Mouse (Mus musculus): ENCODE measurements around the gene Dcbld2. TPM values are rescaled to one million over a fixed set of nuclear protein-coding genes. Genes with fewer than 3 reads are reported as not detected.
"Not testable (repeated sequence)": the region's sequence is repeated elsewhere in the genome, so short reads cannot be mapped to it uniquely, and the experiment has no call there.

The Dcbld2 gene
- total and polyA plus RNA-seq, 2 experiments from 2014 or later: 3.0 to 24.7 TPM

GRCm38 (mm10) chr16:58450648-58451047 lies 42.4 kb downstream of the Dcbld2 start:
- no peak for TF ChIP-seq CTCF (IDR thresholded peaks at IDR 0.05; ENCODE audit: low read depth)
- Histone ChIP-seq H3K9ac (no peak overlapping the region), H3K36me3 (ENCODE audit: insufficient read depth) (peaks cover 18% of the 10 kb centered on the region), H3K27ac (ENCODE audit: low read depth, low read length) (no peak overlapping the region), H3K4me3 (ENCODE audit: low read depth, low read length) (no peak overlapping the region), H3K4me2 (ENCODE audit: low read depth) (no peak overlapping the region), H3K27me3 (ENCODE audit: insufficient read depth, low read length) (no peaks in the 10 kb centered on the region), H3K9me3 (ENCODE audit: low read length) (no peaks in the 10 kb centered on the region), H3K4me1 (ENCODE audit: insufficient read depth) (no peaks in the 10 kb centered on the region)
- DNase-seq (no peak), ATAC-seq (no peak)
- 75% methylated on average over 6 of the region's 6 CpGs for WGBS

- no peaks in the 10 kb centered on the region for H3K9me3 ChIP-seq (ENCODE audit: low read length)
- no peak overlapping the region for H3K27ac ChIP-seq (ENCODE audit: low read depth, low read length)
- TF ChIP-seq CTCF (IDR thresholded peaks at IDR 0.05; ENCODE audit: low read depth): peak; percentile 13; the same call in 1 of the 2 replicates
- H3K4me1 ChIP-seq (ENCODE audit: insufficient read depth): no peaks in the 10 kb centered on the region
- peaks cover 18% of the 10 kb centered on the region for H3K36me3 ChIP-seq (ENCODE audit: insufficient read depth)
- no peak overlapping the region for H3K4me3 ChIP-seq (ENCODE audit: low read depth, low read length)
- no peaks in the 10 kb centered on the region for H3K27me3 ChIP-seq (ENCODE audit: insufficient read depth, low read length)
- H3K4me2 ChIP-seq (ENCODE audit: low read depth): no peak overlapping the region
- DNase-seq (no peak), ATAC-seq (0 out of 2 replicates have a peak, but pooled peaks have one; percentile 25)
- 96% methylated on average over 5 of the region's 5 CpGs for WGBS
- no peak overlapping the region for H3K9ac ChIP-seq
Measured at GRCm38 (mm10) chr16:58451647-58452046, 43.4 kb downstream of the Dcbld2 start.

GRCm38 (mm10) chr16:58453138-58453537 lies 44.9 kb downstream of the Dcbld2 start:
- Histone ChIP-seq H3K4me2 (ENCODE audit: low read depth) (no peak overlapping the region), H3K27me3 (ENCODE audit: insufficient read depth, low read length) (no peaks in the 10 kb centered on the region), H3K27ac (ENCODE audit: low read depth, low read length) (no peak overlapping the region), H3K4me3 (ENCODE audit: low read depth, low read length) (no peak overlapping the region), H3K9me3 (ENCODE audit: low read length) (no peaks in the 10 kb centered on the region), H3K4me1 (ENCODE audit: insufficient read depth) (no peaks in the 10 kb centered on the region), H3K9ac (no peak overlapping the region), H3K36me3 (ENCODE audit: insufficient read depth) (peaks cover 27% of the 10 kb centered on the region)
- no peak for ATAC-seq
- 71% methylated on average over 3 of the region's 3 CpGs for WGBS
- TF ChIP-seq CTCF (IDR thresholded peaks at IDR 0.05; ENCODE audit: low read depth): no peak
- DNase-seq: no peak

GRCm38 (mm10) chr16:58453820-58454219 lies 45.6 kb downstream of the Dcbld2 start:
- Histone ChIP-seq H3K9me3 (ENCODE audit: low read length) (no peaks in the 10 kb centered on the region), H3K27me3 (ENCODE audit: insufficient read depth, low read length) (no peaks in the 10 kb centered on the region), H3K36me3 (ENCODE audit: insufficient read depth) (peaks cover 27% of the 10 kb centered on the region), H3K4me2 (ENCODE audit: low read depth) (no peak overlapping the region), H3K27ac (ENCODE audit: low read depth, low read length) (no peak overlapping the region), H3K9ac (no peak overlapping the region), H3K4me3 (ENCODE audit: low read depth, low read length) (no peak overlapping the region), H3K4me1 (ENCODE audit: insufficient read depth) (no peaks in the 10 kb centered on the region)
- no peak for DNase-seq
- ATAC-seq: no peak
- TF ChIP-seq CTCF (IDR thresholded peaks at IDR 0.05; ENCODE audit: low read depth): no peak

GRCm38 (mm10) chr16:58454617-58455016 lies 46.4 kb downstream of the Dcbld2 start:
- H3K4me2 ChIP-seq (ENCODE audit: low read depth): no peak overlapping the region
- peaks cover 30% of the 10 kb centered on the region for H3K36me3 ChIP-seq (ENCODE audit: insufficient read depth)
- peak; percentile 84 for TF ChIP-seq CTCF (IDR thresholded peaks at IDR 0.05; ENCODE audit: low read depth)
- no peaks in the 10 kb centered on the region for H3K4me1 ChIP-seq (ENCODE audit: insufficient read depth)
- no peak overlapping the region for H3K4me3 ChIP-seq (ENCODE audit: low read depth, low read length)
- H3K27me3 ChIP-seq (ENCODE audit: insufficient read depth, low read length): no peaks in the 10 kb centered on the region
- no peaks in the 10 kb centered on the region for H3K9me3 ChIP-seq (ENCODE audit: low read length)
- no peak overlapping the region for H3K9ac ChIP-seq
- H3K27ac ChIP-seq (ENCODE audit: low read depth, low read length): no peak overlapping the region
- ATAC-seq: peak; percentile 58
- peak; percentile 65 for DNase-seq
- WGBS: 67% methylated on average over 8 of the region's 8 CpGs

- no peak overlapping the region for H3K9ac ChIP-seq
- WGBS: 87% methylated on average over 5 of the region's 5 CpGs
- no peaks in the 10 kb centered on the region for H3K4me1 ChIP-seq (ENCODE audit: insufficient read depth)
- no peak for TF ChIP-seq CTCF (IDR thresholded peaks at IDR 0.05; ENCODE audit: low read depth)
- no peak for ATAC-seq
- H3K4me3 ChIP-seq (ENCODE audit: low read depth, low read length): no peak overlapping the region
- no peak overlapping the region for H3K4me2 ChIP-seq (ENCODE audit: low read depth)
- no peak for DNase-seq
- H3K27me3 ChIP-seq (ENCODE audit: insufficient read depth, low read length): no peaks in the 10 kb centered on the region
- H3K36me3 ChIP-seq (ENCODE audit: insufficient read depth): peaks cover 33% of the 10 kb centered on the region
- H3K27ac ChIP-seq (ENCODE audit: low read depth, low read length): no peak overlapping the region
- no peaks in the 10 kb centered on the region for H3K9me3 ChIP-seq (ENCODE audit: low read length)
Measured at GRCm38 (mm10) chr16:58455118-58455517, 46.9 kb downstream of the Dcbld2 start.

- DNase-seq (no peak), ATAC-seq (no peak)
- H3K4me2 ChIP-seq (ENCODE audit: low read depth): no peak overlapping the region
- H3K36me3 ChIP-seq (ENCODE audit: insufficient read depth): peaks cover 29% of the 10 kb centered on the region
- no peaks in the 10 kb centered on the region for H3K4me1 ChIP-seq (ENCODE audit: insufficient read depth)
- H3K27ac ChIP-seq (ENCODE audit: low read depth, low read length): no peak overlapping the region
- H3K9ac ChIP-seq: no peak overlapping the region
- no peak for TF ChIP-seq CTCF (IDR thresholded peaks at IDR 0.05; ENCODE audit: low read depth)
- no peak overlapping the region for H3K4me3 ChIP-seq (ENCODE audit: low read depth, low read length)
- 94% methylated on average over 5 of the region's 5 CpGs for WGBS
- no peaks in the 10 kb centered on the region for H3K9me3 ChIP-seq (ENCODE audit: low read length)
- no peaks in the 10 kb centered on the region for H3K27me3 ChIP-seq (ENCODE audit: insufficient read depth, low read length)
Measured at GRCm38 (mm10) chr16:58456445-58456844, 48.2 kb downstream of the Dcbld2 start.

- H3K36me3 ChIP-seq (ENCODE audit: insufficient read depth): peaks cover 29% of the 10 kb centered on the region
- no peak overlapping the region for H3K4me3 ChIP-seq (ENCODE audit: low read depth, low read length)
- no peak overlapping the region for H3K27ac ChIP-seq (ENCODE audit: low read depth, low read length)
- H3K4me1 ChIP-seq (ENCODE audit: insufficient read depth): no peaks in the 10 kb centered on the region
- no peaks in the 10 kb centered on the region for H3K9me3 ChIP-seq (ENCODE audit: low read length)
- H3K4me2 ChIP-seq (ENCODE audit: low read depth): no peak overlapping the region
- DNase-seq (no peak), ATAC-seq (no peak)
- H3K27me3 ChIP-seq (ENCODE audit: insufficient read depth, low read length): no peaks in the 10 kb centered on the region
- WGBS: 87% methylated on average over 6 of the region's 6 CpGs
- H3K9ac ChIP-seq: no peak overlapping the region
- TF ChIP-seq CTCF (IDR thresholded peaks at IDR 0.05; ENCODE audit: low read depth): no peak
Measured at GRCm38 (mm10) chr16:58456991-58457390, 48.7 kb downstream of the Dcbld2 start.

- H3K27me3 ChIP-seq (ENCODE audit: insufficient read depth, low read length); H3K4me3 ChIP-seq (ENCODE audit: low read depth, low read length); ATAC-seq; H3K4me1 ChIP-seq (ENCODE audit: insufficient read depth); H3K4me2 ChIP-seq (ENCODE audit: low read depth); H3K9ac ChIP-seq; H3K27ac ChIP-seq (ENCODE audit: low read depth, low read length); DNase-seq; H3K9me3 ChIP-seq (ENCODE audit: low read length): not testable (repeated sequence)
- H3K36me3 ChIP-seq (ENCODE audit: insufficient read depth): peaks cover 35% of the 10 kb centered on the region
- 52% methylated on average over 3 of the region's 3 CpGs for WGBS
Measured at GRCm38 (mm10) chr16:58459966-58460365, 51.7 kb downstream of the Dcbld2 start.
